Mouse (Mus musculus) megakaryocyte progenitor cell, adult 5-6 weeks (primary cell): Measurements from ENCODE around the gene Oscar. TPM values are rescaled to one million over a fixed set of nuclear protein-coding genes. Genes with fewer than 3 reads are reported as not detected.

ENCODE experiments used
- ATAC-seq: replicated peaks from 2 replicates; pipeline ENCODE4 v1.8.0; 2016; ENCODE audit warnings: mild to moderate bottlenecking, moderate TSS enrichment, inconsistent platforms; ENCODE audit not compliant: poor library complexity
- total RNA-seq, 2 experiments: library from RNA; stranded (forward) in 1 of 2; stranded (reverse) in 1 of 2; fragments of 157-497, 149-512 nt in 1 of 2; fragments of 200-1000 nt in 1 of 2; gene quantifications; 2 replicates each; pipeline versions ENCODE4 v1.2.3 to v1.2.4; 2015 to 2017

The Oscar gene
- total RNA-seq (2015): 0.22 TPM in 1 of 2 replicates, not detected in the other
- not detected in 2 replicates for total RNA-seq (2017)

- ATAC-seq: no peak
Measured at GRCm38 (mm10) chr7:3616057-3616388, at the start of gene Oscar. Oscar (minus strand) TSS chr7:3616157.

- ATAC-seq: peak; percentile 90
Measured at GRCm38 (mm10) chr7:3665215-3666114, 49.5 kb upstream of the Oscar start, which contains the start of gene Leng1. Leng1 (minus strand) TSS chr7:3665840.

- no peak for ATAC-seq
Measured at GRCm38 (mm10) chr7:3664524-3665214, 48.7 kb upstream of the Oscar start.

GRCm38 (mm10) chr7:3658578-3658977 is 42.6 kb upstream of the Oscar start:
- ATAC-seq: no peak

GRCm38 (mm10) chr7:3656966-3657365 is 41.0 kb upstream of the Oscar start:
- no peak for ATAC-seq

- ATAC-seq: no peak
Measured at GRCm38 (mm10) chr7:3646641-3647040, 30.7 kb upstream of the Oscar start.

GRCm38 (mm10) chr7:3646188-3646587 is 30.2 kb upstream of the Oscar start:
- no peak for ATAC-seq

- peak; percentile 26 for ATAC-seq
Measured at GRCm38 (mm10) chr7:3645488-3646025, 29.6 kb upstream of the Oscar start.

- peak; percentile 81 for ATAC-seq
Measured at GRCm38 (mm10) chr7:3644672-3645487, 28.9 kb upstream of the Oscar start, which contains the start of gene Cnot3. Cnot3 (plus strand) TSS chr7:3645268.

GRCm38 (mm10) chr7:3644348-3644671 is 28.4 kb upstream of the Oscar start:
- ATAC-seq: no peak

- no peak for ATAC-seq
Measured at GRCm38 (mm10) chr7:3643843-3644242, 27.9 kb upstream of the Oscar start.

- no peak for ATAC-seq
Measured at GRCm38 (mm10) chr7:3643412-3643811, 27.5 kb upstream of the Oscar start.

GRCm38 (mm10) chr7:3630478-3630815 is 14.5 kb upstream of the Oscar start:
- ATAC-seq: peak; percentile 10; the same call in 1 of the 2 replicates

- ATAC-seq: peak; percentile 94
Measured at GRCm38 (mm10) chr7:3629543-3630477, 13.9 kb upstream of the Oscar start, which contains the start of the genes Tfpt and Prpf31. Tfpt (minus strand) TSS chr7:3629929. Prpf31 (plus strand) TSS chr7:3629985.

- ATAC-seq: no peak
Measured at GRCm38 (mm10) chr7:3629030-3629429, 13.1 kb upstream of the Oscar start.

- ATAC-seq: peak; percentile 96
Measured at GRCm38 (mm10) chr7:3617242-3617995, 1.5 kb upstream of the Oscar start, which contains the start of gene Ndufa3. Ndufa3 (plus strand) TSS chr7:3617373.

GRCm38 (mm10) chr7:3616389-3617241 is 658 bp upstream of the Oscar start:
- ATAC-seq: peak; percentile 26

- ATAC-seq: no peak
Measured at GRCm38 (mm10) chr7:3614021-3614420, 1.9 kb downstream of the Oscar start.
